Mouse (Mus musculus) MEL (cell line): ENCODE data around the gene Tnfrsf23.

Source experiments
- CTCF ChIP-seq, 3 experiments: IDR thresholded peaks in 2 of 3; conservative IDR thresholded peaks in 1 of 3; 2 replicates each; pipeline ENCODE4 v1.5.1; 2011 to 2012; ENCODE audit warnings: low read length in 3 of 3, low read depth in 2 of 3, mild to moderate bottlenecking in 2 of 3, improper control_type of control experiment in 1 of 3, inconsistent platforms in 1 of 3, mixed read lengths in 1 of 3, moderate library complexity in 1 of 3; ENCODE audit not compliant: control insufficient read depth in 1 of 3, insufficient read depth in 1 of 3, poor library complexity in 1 of 3, severe bottlenecking in 1 of 3
- EP300 ChIP-seq, 2 experiments: IDR thresholded peaks; 2 replicates each; pipeline ENCODE4 v1.6.1; 2011; ENCODE audit warnings: improper control_type of control experiment in 2 of 2, low read length in 2 of 2, low read depth in 1 of 2, mild to moderate bottlenecking in 1 of 2
- MXI1 ChIP-seq: IDR thresholded peaks from 2 replicates; pipeline ENCODE4 v1.6.1; 2011; ENCODE audit warnings: mild to moderate bottlenecking, low read depth, low read length, improper control_type of control experiment

- TF ChIP-seq CTCF (IDR thresholded peaks at IDR 0.05 in 2 of 3, conservative IDR thresholded peaks at IDR 0.05 in 1 of 3; ENCODE audit: control insufficient read depth in 1 of 3, insufficient read depth in 1 of 3, low read depth in 2 of 3, low read length in 3 of 3, poor library complexity in 1 of 3, severe bottlenecking in 1 of 3) (no peak), MXI1 (no peak), EP300 (IDR thresholded peaks at IDR 0.05; ENCODE audit: low read depth in 1 of 2, low read length in 2 of 2) (no peak)
These were observed 26.4 kb upstream of the Tnfrsf23 start for GRCm38 (mm10) chr7:143712023-143712422.
